Mouse (Mus musculus) CH12.LX (cell line): ENCODE measurements around the gene Trp63. TPM values are rescaled to one million over a fixed set of nuclear protein-coding genes. Genes with fewer than 3 reads are reported as not detected.

Source experiments
- DNase-seq: peaks from one replicate; pipeline ENCODE4 v3.0.0-alpha.2; 2013; ENCODE audit errors: extremely low read depth
- H3K27ac ChIP-seq: 2 replicates; pipeline ENCODE4 v1.5.1; 2012; ENCODE audit warnings: low read depth, mild to moderate bottlenecking, control low read depth, moderate library complexity; ENCODE audit not compliant: insufficient read depth
- H3K27me3 ChIP-seq: replicated peaks from 2 replicates; pipeline ENCODE3; 2012; ENCODE audit warnings: inconsistent platforms
- H3K36me3 ChIP-seq, 2 experiments: replicated peaks in 1 of 2; 2 replicates each; pipeline versions ENCODE3 to v1.6.1; 2012; ENCODE audit warnings: inconsistent platforms in 1 of 2, low read length in 1 of 2, mild to moderate bottlenecking in 1 of 2, mixed read lengths in 1 of 2, moderate library complexity in 1 of 2; ENCODE audit not compliant: control insufficient read depth in 1 of 2, insufficient read depth in 1 of 2
- H3K4me1 ChIP-seq, 2 experiments: 2 replicates each; pipeline ENCODE4 v1.6.1; 2012; ENCODE audit warnings: inconsistent platforms in 1 of 2, moderate library complexity in 1 of 2; ENCODE audit not compliant: insufficient read depth in 2 of 2, control insufficient read depth in 1 of 2
- H3K4me2 ChIP-seq: 2 replicates; pipeline ENCODE4 v1.6.1; 2012; ENCODE audit warnings: low read depth, mild to moderate bottlenecking, control low read depth; ENCODE audit not compliant: poor library complexity, insufficient read depth, severe bottlenecking
- H3K4me3 ChIP-seq, 3 experiments: fragments of 150-350 bp in 1 of 3; sonication (generic) in 1 of 3; replicated peaks in 1 of 3; 2 replicates each; pipeline versions ENCODE3 to v1.5.1; 2011 to 2012; ENCODE audit warnings: low read depth in 2 of 3, low read length in 2 of 3, mild to moderate bottlenecking in 2 of 3, moderate library complexity in 2 of 3, control low read depth in 1 of 3, improper control_type of control experiment in 1 of 3, inconsistent platforms in 1 of 3, mixed read lengths in 1 of 3; ENCODE audit not compliant: poor library complexity in 1 of 3
- H3K79me2 ChIP-seq: replicated peaks from 2 replicates; pipeline ENCODE4 v1.6.1; 2012; ENCODE audit warnings: mild to moderate bottlenecking, moderate library complexity; ENCODE audit not compliant: control insufficient read depth, poor library complexity, insufficient read depth, severe bottlenecking; ENCODE audit errors: extremely low read depth
- H3K9ac ChIP-seq: 2 replicates; pipeline ENCODE4 v1.6.1; 2012; ENCODE audit warnings: low read depth, mild to moderate bottlenecking, control low read depth, moderate library complexity; ENCODE audit not compliant: insufficient read depth
- H3K9me3 ChIP-seq: replicated peaks from 2 replicates; pipeline ENCODE3; 2012; ENCODE audit warnings: low read length, inconsistent platforms, mixed read lengths
- BHLHE40 ChIP-seq: IDR thresholded peaks from 2 replicates; pipeline ENCODE4 v1.6.1; 2011; ENCODE audit warnings: mild to moderate bottlenecking, low read depth, low read length, improper control_type of control experiment
- CHD2 ChIP-seq: IDR thresholded peaks from 2 replicates; pipeline ENCODE4 v1.6.1; 2011; ENCODE audit warnings: low read length, improper control_type of control experiment
- GABPA ChIP-seq: IDR thresholded peaks from 2 replicates; pipeline ENCODE4 v1.6.1; 2012; ENCODE audit warnings: low read depth, low read length, improper control_type of control experiment, inconsistent platforms; ENCODE audit not compliant: insufficient replicate concordance
- HCFC1 ChIP-seq: IDR thresholded peaks from 2 replicates; pipeline ENCODE4 v1.6.1; 2012; ENCODE audit warnings: low read depth, mild to moderate bottlenecking, inconsistent platforms, low read length, improper control_type of control experiment
- IRF4 ChIP-seq: IDR thresholded peaks from 2 replicates; pipeline ENCODE4 v1.6.1; 2014; ENCODE audit warnings: low read depth, mild to moderate bottlenecking, inconsistent platforms, low read length, improper control_type of control experiment
- JUN ChIP-seq: IDR thresholded peaks from 2 replicates; pipeline ENCODE4 v1.6.1; 2011; ENCODE audit warnings: low read depth, mild to moderate bottlenecking, low read length, improper control_type of control experiment, moderate library complexity; ENCODE audit not compliant: insufficient read depth
- JUND ChIP-seq: conservative IDR thresholded peaks from 2 replicates; pipeline ENCODE4 v1.6.1; 2011; ENCODE audit warnings: low read depth, low read length, improper control_type of control experiment
- KAT2A ChIP-seq: IDR thresholded peaks from 2 replicates; pipeline ENCODE4 v1.6.1; 2012; ENCODE audit warnings: low read length, improper control_type of control experiment, inconsistent platforms; ENCODE audit not compliant: insufficient replicate concordance
- MAX ChIP-seq: IDR thresholded peaks from 2 replicates; pipeline ENCODE4 v1.6.1; 2011; ENCODE audit warnings: low read length, improper control_type of control experiment
- MEF2A ChIP-seq: IDR thresholded peaks from 2 replicates; pipeline ENCODE4 v1.6.1; 2014; ENCODE audit warnings: low read depth, mild to moderate bottlenecking, inconsistent platforms, low read length, improper control_type of control experiment, borderline replicate concordance
- MXI1 ChIP-seq: IDR thresholded peaks from 2 replicates; pipeline ENCODE4 v1.6.1; 2011; ENCODE audit warnings: mild to moderate bottlenecking, low read depth, low read length, improper control_type of control experiment
- MYC ChIP-seq: IDR thresholded peaks from 2 replicates; pipeline ENCODE4 v1.6.1; 2011; ENCODE audit warnings: low read depth, mild to moderate bottlenecking, improper control_type of control experiment, low read length
- NRF1 ChIP-seq: IDR thresholded peaks from 2 replicates; pipeline ENCODE4 v1.6.1; 2014; ENCODE audit warnings: low read depth, mild to moderate bottlenecking, inconsistent platforms, low read length, improper control_type of control experiment, moderate library complexity
- RAD21 ChIP-seq: IDR thresholded peaks from 2 replicates; pipeline ENCODE4 v1.6.1; 2011; ENCODE audit warnings: low read depth, mild to moderate bottlenecking, low read length, improper control_type of control experiment, moderate library complexity
- SMC3 ChIP-seq: IDR thresholded peaks from 2 replicates; pipeline ENCODE4 v1.6.1; 2011; ENCODE audit warnings: low read depth, low read length, improper control_type of control experiment
- UBTF ChIP-seq: IDR thresholded peaks from 2 replicates; pipeline ENCODE4 v1.6.1; 2012; ENCODE audit warnings: low read depth, mild to moderate bottlenecking, inconsistent platforms, low read length, improper control_type of control experiment, moderate library complexity
- USF1 ChIP-seq: IDR thresholded peaks from 2 replicates; pipeline ENCODE4 v1.6.1; 2014; ENCODE audit warnings: low read depth, mild to moderate bottlenecking, inconsistent platforms, low read length, improper control_type of control experiment
- USF2 ChIP-seq: conservative IDR thresholded peaks from 2 replicates; pipeline ENCODE4 v1.6.1; 2011; ENCODE audit warnings: low read depth, low read length, improper control_type of control experiment
- dilution Hi-C: fragments of 300-500 bp; cut with MboI; formaldehyde crosslinking; loops from 2 replicates; pipeline ENCODE4 v1.14.3; 2020; ENCODE audit warnings: low sequenced_read_pairs; ENCODE audit not compliant: extremely low pct_unique_long_range_greater_than_20kb, extremely low pct_ligation_motif_present
- in situ Hi-C: fragments of 300-500 bp; cut with MboI; formaldehyde crosslinking; loops from 3 replicates; pipeline ENCODE4 v1.14.3; 2019; ENCODE audit warnings: low sequenced_read_pairs, low pct_ligation_motif_present, low pct_unique_long_range_greater_than_20kb, mixed read lengths
- polyA plus RNA-seq: library from polyadenylated mRNA; unstranded; fragments of >175 nt; gene quantifications from 2 replicates; pipeline ENCODE4 v1.2.1, GENCODE M21; 2012; ENCODE audit warnings: low read depth; ENCODE audit not compliant: insufficient read length
- total RNA-seq, 2 experiments: library from RNA; depleted of rRNA; stranded (reverse); fragments of 300-350 nt in 1 of 2; fragments of >200 nt in 1 of 2; gene quantifications; 2 replicates each; pipeline ENCODE4 v1.2.3; 2012 to 2014

The Trp63 gene
- total and polyA plus RNA-seq, 3 experiments, result 10.5 to 28.0 (median 20.6) TPM

DNA sequence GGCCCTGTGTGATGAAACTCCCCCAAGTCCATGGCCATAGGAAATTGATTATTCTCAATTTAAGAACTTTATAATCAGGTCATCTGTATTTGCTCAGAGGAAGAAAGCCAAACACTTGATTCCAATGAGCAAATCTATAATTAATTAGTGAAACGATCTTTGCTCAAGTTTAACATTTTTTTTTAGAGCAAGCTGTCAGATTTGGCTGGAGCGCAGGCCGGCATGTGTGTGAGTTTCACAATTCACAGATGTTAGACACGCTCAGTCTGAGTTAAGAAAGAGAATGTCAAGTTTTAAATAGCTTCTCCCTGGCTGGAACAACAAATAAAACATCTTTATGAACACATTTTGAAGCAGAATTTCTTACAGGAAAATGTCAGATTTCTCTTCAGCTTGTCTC, 1.0 kb upstream of the Trp63 start (continued):
- no peak for TF ChIP-seq BHLHE40
- TF ChIP-seq MEF2A, result no peak

DNA sequence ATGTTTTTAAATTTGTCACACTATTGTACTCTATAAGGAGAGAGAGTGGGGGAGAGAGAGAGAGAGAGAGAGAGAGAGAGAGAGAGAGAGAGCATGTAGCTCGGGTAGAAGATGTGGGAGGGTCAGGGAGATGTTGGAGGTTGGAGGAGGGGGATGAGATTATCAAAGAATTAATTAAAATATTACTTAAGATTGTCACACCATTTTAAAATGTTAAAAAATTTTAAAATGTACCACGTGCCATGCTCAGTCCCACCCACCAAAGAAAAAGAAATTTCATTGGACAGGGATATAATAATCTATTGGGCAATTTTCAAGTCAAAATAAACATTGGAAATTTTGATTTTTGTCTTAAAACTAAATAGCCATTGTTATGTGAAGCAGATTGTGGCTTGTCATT, 1.0 kb downstream of the Trp63 start:
- Histone ChIP-seq H3K9me3 (no peaks in the 10 kb centered on the region), H3K9ac (peak overlapping the region; percentile 92), H3K27me3 (no peaks in the 10 kb centered on the region), H3K4me2 (peak overlapping the region; percentile 59; the same call in 1 of the 2 replicates), H3K4me3 (peak overlapping the region; percentile 62 to 79 (median 68)), H3K27ac (no peak overlapping the region; the same call in 1 of the 2 replicates), H3K79me2 (peaks cover 21% of the 10 kb centered on the region), H3K36me3 (peaks cover 4 to 19% of the 10 kb centered on the region in 2 experiments), H3K4me1 (peaks cover 12 to 42% of the 10 kb centered on the region in 2 experiments; a peak in 3 of 4 replicates)
- no peak for DNase-seq
- dilution Hi-C loops, result no loop called here
- in situ Hi-C loops, result loop anchor here (25.0 kb wide), 1 partner anchor 197 kb away; no protein-coding TSS in a partner anchor
- TF ChIP-seq BHLHE40 (peak; percentile 45; the same call in 1 of the 2 replicates), JUND (0 out of 2 replicates have a peak, but pooled peaks have one; percentile 45), CHD2 (no peak), MYC (peak; percentile 56), JUN (no peak), MAX (peak; percentile 66; the same call in 1 of the 2 replicates), MXI1 (peak; percentile 72), IRF4 (no peak), SMC3 (no peak), USF1 (peak; percentile 80), USF2 (peak; percentile 77)

DNA sequence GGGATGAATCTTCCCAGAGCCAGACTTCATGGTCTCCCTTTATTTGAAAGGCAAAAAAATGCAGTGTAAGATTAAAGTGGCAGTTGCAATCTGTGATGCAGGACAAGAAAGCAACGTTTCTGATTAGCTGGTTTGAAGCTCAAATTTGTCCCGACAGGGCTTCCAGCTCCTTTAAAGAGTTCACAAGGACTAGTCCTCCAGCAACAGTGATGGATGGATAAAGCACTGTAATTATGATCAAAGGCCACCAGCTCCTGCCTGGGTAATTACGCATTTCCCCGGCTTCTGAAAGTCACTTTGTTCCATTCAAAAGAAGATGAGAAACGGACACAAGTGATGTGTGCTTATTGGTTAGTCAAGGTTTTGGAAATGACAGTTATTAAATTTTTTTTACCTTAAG, 7.0 kb downstream of the Trp63 start:
- Histone ChIP-seq H3K27ac (no peak overlapping the region), H3K4me1 (peaks cover 7 to 31% of the 10 kb centered on the region in 2 experiments; a peak in 3 of 4 replicates), H3K9me3 (no peaks in the 10 kb centered on the region), H3K36me3 (peaks cover 4 to 36% of the 10 kb centered on the region in 2 experiments), H3K79me2 (peaks cover 43% of the 10 kb centered on the region), H3K4me3 (no peak overlapping the region), H3K9ac (no peak overlapping the region), H3K4me2 (no peak overlapping the region), H3K27me3 (no peaks in the 10 kb centered on the region)
- DNase-seq, result no peak
- TF ChIP-seq KAT2A (no peak), CHD2 (no peak), RAD21 (no peak), USF2 (no peak), GABPA (no peak), NRF1 (no peak), MAX (no peak), UBTF (no peak), USF1 (no peak), HCFC1 (no peak), MYC (no peak)
- dilution Hi-C loops (no loop called here), in situ Hi-C loops (loop anchor here (10.0 to 25.0 kb wide), 2 partner anchors 203 to 306 kb away; no protein-coding TSS in a partner anchor)
